Mouse (Mus musculus) heart, embryonic 11.5 days (tissue): ENCODE results near the gene Gnai2. TPM values are rescaled to one million over a fixed set of nuclear protein-coding genes. Genes with fewer than 3 reads are reported as not detected.

Source experiments
- ATAC-seq: fragments of 200-750 bp; cut with Nextera tagmentation; replicated peaks from 2 replicates; pipeline ENCODE4 v1.8.0; 2017; ENCODE audit warnings: moderate library complexity; ENCODE audit not compliant: insufficient number of reproducible peaks, low FRiP score, low TSS enrichment
- H3K27ac ChIP-seq: fragments of 300-500 bp; sonication (generic); 2 replicates; pipeline ENCODE4 v1.5.1; 2014; ENCODE audit warnings: mild to moderate bottlenecking, low read depth, low read length
- H3K27me3 ChIP-seq: fragments of 300-500 bp; sonication (generic); 2 replicates; pipeline ENCODE4 v1.6.1; 2014; ENCODE audit warnings: mild to moderate bottlenecking, low read length, mixed read lengths; ENCODE audit not compliant: control insufficient read depth, insufficient read depth
- H3K36me3 ChIP-seq: fragments of 300-500 bp; sonication (generic); 2 replicates; pipeline ENCODE4 v1.6.1; 2014; ENCODE audit warnings: mild to moderate bottlenecking, low read length, moderate library complexity, mixed read lengths; ENCODE audit not compliant: control insufficient read depth, insufficient read depth
- H3K4me1 ChIP-seq: fragments of 300-500 bp; sonication (generic); 2 replicates; pipeline ENCODE4 v1.6.1; 2014; ENCODE audit warnings: low read length; ENCODE audit not compliant: control insufficient read depth, insufficient read depth
- H3K4me2 ChIP-seq: fragments of 300-500 bp; sonication (generic); 2 replicates; pipeline ENCODE4 v1.6.1; 2014; ENCODE audit warnings: mild to moderate bottlenecking, moderate library complexity
- H3K4me3 ChIP-seq: fragments of 300-500 bp; sonication (generic); 2 replicates; pipeline ENCODE4 v1.5.1; 2014; ENCODE audit warnings: low read depth, low read length
- H3K9ac ChIP-seq: fragments of 300-500 bp; sonication (generic); 2 replicates; pipeline ENCODE4 v1.6.1; 2014; ENCODE audit warnings: mild to moderate bottlenecking, low read depth, low read length, moderate library complexity
- H3K9me3 ChIP-seq: fragments of 300-500 bp; sonication (generic); replicated peaks from 2 replicates; pipeline ENCODE4 v1.6.1; 2016; ENCODE audit warnings: low read length; ENCODE audit not compliant: control insufficient read depth
- WGBS: fragments of 180-500 bp; shearing (Covaris S2); extraction: QIAGEN DNeasy Blood & Tissue Kit; methylation state at CpG from one replicate; pipeline ENCODE4 v1.1.7; 2014; ENCODE audit not compliant: insufficient replicate concordance; 5-methylcytosine and 5-hydroxymethylcytosine counted together
- polyA plus RNA-seq: library from polyadenylated mRNA; unstranded; fragments of >200 nt; fragmentation: Nextera tagmentation; extraction: Ambion mirVana; gene quantifications from 2 replicates; pipeline ENCODE4 v1.2.1, GENCODE M21; 2014

Gnai2 gene
- polyA plus RNA-seq, 1 experiment from 2014 or later = 316 TPM

DNA sequence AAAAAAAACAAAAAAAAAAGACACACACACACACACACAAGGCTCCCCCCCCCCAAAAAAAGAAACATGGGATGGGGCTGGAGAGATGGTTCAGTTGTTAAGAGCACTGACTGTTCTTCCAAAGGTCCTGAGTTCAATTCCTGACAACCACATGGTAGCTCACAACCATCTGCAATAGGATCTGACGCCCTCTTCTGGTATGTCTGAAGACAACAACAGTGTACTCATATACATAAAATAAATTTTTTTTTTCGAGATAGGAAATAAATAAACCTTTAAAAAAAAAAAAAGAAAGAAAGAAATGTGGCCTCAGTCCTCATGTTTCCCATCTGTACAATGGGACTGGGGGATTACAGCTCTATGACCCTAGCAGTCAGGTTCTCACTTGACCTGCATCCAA lies 17.7 kb downstream of the Gnai2 start:
- ATAC-seq = no peak
- Histone ChIP-seq H3K4me3 (no peak overlapping the region), H3K27ac (peak overlapping the region; percentile 86; the same call in 1 of the 2 replicates), H3K9me3 (no peaks in the 10 kb centered on the region), H3K4me2 (no peak overlapping the region), H3K36me3 (peaks cover 29% of the 10 kb centered on the region), H3K4me1 (peaks cover 36% of the 10 kb centered on the region), H3K9ac (no peak overlapping the region), H3K27me3 (no peaks in the 10 kb centered on the region)
- WGBS = 67% methylated on average over 2 of the region's 2 CpGs

- ATAC-seq = no peak
- Histone ChIP-seq H3K9ac (no peak overlapping the region), H3K36me3 (peaks cover 24% of the 10 kb centered on the region)
Measured at GRCm38 (mm10) chr9:107615035-107615434, 20.1 kb downstream of the Gnai2 start.

GRCm38 (mm10) chr9:107612945-107613569 lies 22.1 kb downstream of the Gnai2 start:
- ATAC-seq = no peak
- Histone ChIP-seq H3K4me3 (peak overlapping the region; percentile 41), H3K27ac (peak overlapping the region; percentile 64), H3K27me3 (0 out of 2 replicates have a peak, but pooled peaks cover 2% of the 10 kb centered on the region), H3K4me2 (peak overlapping the region; percentile 77), H3K9me3 (no peaks in the 10 kb centered on the region), H3K4me1 (peaks cover 41% of the 10 kb centered on the region), H3K9ac (peak overlapping the region; percentile 75; the same call in 1 of the 2 replicates), H3K36me3 (peaks cover 24% of the 10 kb centered on the region)
- WGBS = 12% methylated on average over 12 of the region's 12 CpGs

More at GRCm38 (mm10) chr9:107615035-107615434, 20.1 kb downstream of the Gnai2 start:
- Histone ChIP-seq H3K9me3 (no peaks in the 10 kb centered on the region), H3K4me3 (no peak overlapping the region), H3K4me2 (no peak overlapping the region), H3K27me3 (no peaks in the 10 kb centered on the region), H3K4me1 (peaks cover 45% of the 10 kb centered on the region), H3K27ac (0 out of 2 replicates have a peak overlapping the region, but pooled peaks have one; percentile 7)
- 80% methylated on average over 4 of the region's 4 CpGs for WGBS

DNA sequence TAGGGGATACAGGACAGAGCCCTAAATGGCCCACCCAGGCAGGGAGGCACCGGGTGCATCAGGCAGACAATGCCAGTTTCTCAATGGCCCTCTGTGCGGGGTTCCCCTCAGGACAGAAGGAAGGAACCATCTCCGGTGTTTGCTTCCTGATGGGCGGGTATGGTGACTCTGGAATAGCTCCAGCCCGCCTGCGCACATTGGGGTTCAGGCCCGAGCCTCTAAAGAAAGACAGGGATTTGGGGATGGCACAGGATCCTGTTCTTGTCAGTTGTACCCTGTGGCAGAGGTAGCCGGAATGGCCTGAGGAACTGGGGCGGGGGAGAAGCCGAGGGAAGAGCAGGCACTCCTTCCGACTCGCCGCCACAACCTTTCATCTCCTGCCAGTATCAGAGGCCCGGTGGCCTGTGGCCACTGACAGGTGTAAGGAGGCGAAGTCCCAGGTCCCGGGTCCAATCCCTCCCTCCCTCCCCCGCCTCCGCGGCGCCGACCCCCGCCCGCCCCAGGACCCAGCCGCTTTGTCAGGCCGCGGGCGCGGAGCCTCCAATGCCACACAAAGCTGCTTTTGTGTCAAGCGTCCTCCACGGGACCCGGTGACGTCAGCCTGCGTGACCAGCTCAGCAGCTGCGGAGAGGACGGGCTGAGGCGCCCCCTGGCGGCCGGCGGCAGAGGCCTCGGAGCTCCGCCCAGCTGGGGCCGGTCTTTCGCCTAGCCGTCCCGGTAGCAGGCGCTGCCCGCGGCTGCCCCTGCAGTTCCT lies 22.8 kb downstream of the Gnai2 start:
- Histone ChIP-seq H3K27ac (peak overlapping the region; percentile 93), H3K36me3 (peaks cover 20% of the 10 kb centered on the region), H3K9ac (peak overlapping the region; percentile 75), H3K4me1 (peaks cover 43% of the 10 kb centered on the region), H3K9me3 (no peaks in the 10 kb centered on the region), H3K27me3 (0 out of 2 replicates have a peak, but pooled peaks cover 2% of the 10 kb centered on the region), H3K4me3 (peak overlapping the region; percentile 41), H3K4me2 (peak overlapping the region; percentile 77)
- peak; percentile 88 for ATAC-seq
- WGBS = 9% methylated on average over 41 of the region's 48 CpGs

GRCm38 (mm10) chr9:107611456-107612190 lies 23.5 kb downstream of the Gnai2 start:
- Histone ChIP-seq H3K4me3 (no peak overlapping the region), H3K4me1 (peaks cover 51% of the 10 kb centered on the region), H3K9me3 (no peaks in the 10 kb centered on the region), H3K27me3 (0 out of 2 replicates have a peak, but pooled peaks cover 2% of the 10 kb centered on the region), H3K27ac (peak overlapping the region; percentile 93), H3K36me3 (peaks cover 20% of the 10 kb centered on the region), H3K4me2 (peak overlapping the region; percentile 77), H3K9ac (peak overlapping the region; percentile 75)
- 62% methylated on average over 6 of the region's 6 CpGs for WGBS
- ATAC-seq = no peak

- peak overlapping the region; percentile 16; the same call in 1 of the 2 replicates for H3K9ac ChIP-seq
- H3K4me2 ChIP-seq = no peak overlapping the region
- no peaks in the 10 kb centered on the region for H3K9me3 ChIP-seq
- peaks cover 8% of the 10 kb centered on the region; the same call in 1 of the 2 replicates for H3K27me3 ChIP-seq
- H3K4me3 ChIP-seq = no peak overlapping the region
- no peak for ATAC-seq
- H3K36me3 ChIP-seq = peaks cover 3% of the 10 kb centered on the region; the same call in 1 of the 2 replicates
- WGBS = 62% methylated on average over 4 of the region's 4 CpGs
- no peak overlapping the region for H3K27ac ChIP-seq
- H3K4me1 ChIP-seq = peaks cover 63% of the 10 kb centered on the region
Measured at GRCm38 (mm10) chr9:107609433-107609830, 25.7 kb downstream of the Gnai2 start.

- Histone ChIP-seq H3K9me3 (no peaks in the 10 kb centered on the region), H3K4me2 (peak within 1 kb of the TSS; percentile 39), H3K4me1 (peaks cover 69% of the 10 kb centered on the region), H3K36me3 (no peaks in the 10 kb centered on the region), H3K9ac (peak within 1 kb of the TSS; percentile 34; the same call in 1 of the 2 replicates), H3K27ac (0 out of 2 replicates have a peak within 1 kb of the TSS, but pooled peaks have one; percentile 35), H3K4me3 (no peak within 1 kb of the TSS), H3K27me3 (peaks cover 14% of the 10 kb centered on the region; the same call in 1 of the 2 replicates)
- 43% methylated on average over 12 of the region's 12 CpGs for whole genome bisulfite sequencing
- ATAC-seq = no peak
Measured at GRCm38 (mm10) chr9:107608741-107609432, 26.3 kb downstream of the Gnai2 start, which contains the start of gene Sema3b. Gene Sema3b, minus strand, starts transcription at chr9:107609229.
